Mouse (Mus musculus) testis, adult 2 months (tissue): ENCODE measurements around the gene Gm10413. TPM values are rescaled to one million over a fixed set of nuclear protein-coding genes. Genes with fewer than 3 reads are reported as not detected.
"Not testable (repeated sequence)": the region's sequence is repeated elsewhere in the genome, so short reads cannot be mapped to it uniquely, and the experiment has no call there.

Source experiments
- H3K27ac ChIP-seq: fragments of 200-500 bp; 2 replicates; pipeline ENCODE4 v1.5.1; 2012; ENCODE audit warnings: low read depth, low read length; ENCODE audit not compliant: control insufficient read depth, insufficient read depth
- H3K27me3 ChIP-seq: fragments of 200-500 bp; 2 replicates; pipeline ENCODE4 v1.6.1; 2012; ENCODE audit warnings: mild to moderate bottlenecking, low read length, moderate library complexity; ENCODE audit not compliant: control insufficient read depth, insufficient read depth
- H3K36me3 ChIP-seq: fragments of 200-500 bp; 2 replicates; pipeline ENCODE4 v1.6.1; 2012; ENCODE audit warnings: mild to moderate bottlenecking, low read length; ENCODE audit not compliant: control insufficient read depth, insufficient read depth
- H3K4me1 ChIP-seq: fragments of 200-500 bp; 2 replicates; pipeline ENCODE4 v1.6.1; 2012; ENCODE audit warnings: low read length; ENCODE audit not compliant: control insufficient read depth, insufficient read depth
- H3K4me3 ChIP-seq: fragments of 200-500 bp; 2 replicates; pipeline ENCODE4 v1.5.1; 2012; ENCODE audit warnings: low read depth, mild to moderate bottlenecking, low read length, moderate library complexity, mixed read lengths; ENCODE audit not compliant: control insufficient read depth
- polyA plus RNA-seq: library from polyadenylated mRNA; depleted of rRNA; stranded (reverse); fragments of >200 nt; gene quantifications from 2 replicates; pipeline ENCODE4 v1.2.3, GENCODE M21; 2012; rRNA removed

The Gm10413 gene
- polyA plus RNA-seq = 6.7 and 7.3 TPM in 2 replicates

- not testable (repeated sequence) for H3K4me3 ChIP-seq, H3K4me1 ChIP-seq, H3K36me3 ChIP-seq, H3K27me3 ChIP-seq, H3K27ac ChIP-seq
Observed at GRCm38 (mm10) chr14:3394793-3395192, at the start of gene Gm10413. TSS of gene Gm10413 (plus strand) at chr14:3395093.

- not testable (repeated sequence) for H3K4me3 ChIP-seq, H3K27ac ChIP-seq, H3K27me3 ChIP-seq, H3K36me3 ChIP-seq, H3K4me1 ChIP-seq
Observed at GRCm38 (mm10) chr14:3412314-3412713, 17.4 kb downstream of the Gm10413 start, which contains the start of gene Gm10409. TSS of gene Gm10409 (plus strand) at chr14:3412614.

GRCm38 (mm10) chr14:3427803-3428202 lies 32.9 kb downstream of the Gm10413 start, which contains the start of gene Gm3005:
TSS of gene Gm3005 (plus strand) at chr14:3428103.
- H3K36me3 ChIP-seq, H3K4me1 ChIP-seq, H3K4me3 ChIP-seq, H3K27ac ChIP-seq, H3K27me3 ChIP-seq: not testable (repeated sequence)

GRCm38 (mm10) chr14:3449079-3449478 lies 54.2 kb downstream of the Gm10413 start, which contains the start of gene Gm10408:
TSS of gene Gm10408 (plus strand) at chr14:3449379.
- H3K27me3 ChIP-seq, H3K36me3 ChIP-seq, H3K27ac ChIP-seq, H3K4me1 ChIP-seq, H3K4me3 ChIP-seq: not testable (repeated sequence)

Other genes starting within 250 kb of the Gm10413 start
- gene Gm5795, start 206.8 kb upstream of the Gm10413 start, polyA plus RNA-seq = 38.2 and 40.7 TPM in 2 replicates
- 0.41 and 0.78 TPM in 2 replicates for gene D830030K20Rik, start 186.6 kb upstream of the Gm10413 start, polyA plus RNA-seq
- gene Gm2956, start 62.5 kb upstream of the Gm10413 start, polyA plus RNA-seq = 0.13 TPM in 1 of 2 replicates, not detected in the other
- gene Gm10409, start 17.5 kb downstream of the Gm10413 start, polyA plus RNA-seq = 0.57 and 0.65 TPM in 2 replicates
- 1.5 and 1.7 TPM in 2 replicates for gene Gm3005, start 33.0 kb downstream of the Gm10413 start, polyA plus RNA-seq
- 0.08 and 0.26 TPM in 2 replicates for gene Gm10408, start 54.3 kb downstream of the Gm10413 start, polyA plus RNA-seq
- 6.7 and 7.3 TPM in 2 replicates for gene Gm3012, start 239.4 kb downstream of the Gm10413 start, polyA plus RNA-seq